Mouse (Mus musculus) c-Kit-positive CD71-positive TER-119-positive erythroid progenitor cells, embryonic 14.5 days (primary cell): Measurements from ENCODE around the gene Sppl3.

Experiments
- DNase-seq: peaks from one replicate; pipeline ENCODE4 v3.0.0-alpha.2; 2013; ENCODE audit warnings: low spot score

Sppl3 gene

GRCm38 (mm10) chr5:115010577-115011216, at the start of gene Sppl3:
Gene Sppl3 (plus strand): TSS chr5:115011137.
- DNase-seq = peak; percentile 91

- no peak for DNase-seq
Measured at GRCm38 (mm10) chr5:114961590-114962360, 49.2 kb upstream of the Sppl3 start.

DNA sequence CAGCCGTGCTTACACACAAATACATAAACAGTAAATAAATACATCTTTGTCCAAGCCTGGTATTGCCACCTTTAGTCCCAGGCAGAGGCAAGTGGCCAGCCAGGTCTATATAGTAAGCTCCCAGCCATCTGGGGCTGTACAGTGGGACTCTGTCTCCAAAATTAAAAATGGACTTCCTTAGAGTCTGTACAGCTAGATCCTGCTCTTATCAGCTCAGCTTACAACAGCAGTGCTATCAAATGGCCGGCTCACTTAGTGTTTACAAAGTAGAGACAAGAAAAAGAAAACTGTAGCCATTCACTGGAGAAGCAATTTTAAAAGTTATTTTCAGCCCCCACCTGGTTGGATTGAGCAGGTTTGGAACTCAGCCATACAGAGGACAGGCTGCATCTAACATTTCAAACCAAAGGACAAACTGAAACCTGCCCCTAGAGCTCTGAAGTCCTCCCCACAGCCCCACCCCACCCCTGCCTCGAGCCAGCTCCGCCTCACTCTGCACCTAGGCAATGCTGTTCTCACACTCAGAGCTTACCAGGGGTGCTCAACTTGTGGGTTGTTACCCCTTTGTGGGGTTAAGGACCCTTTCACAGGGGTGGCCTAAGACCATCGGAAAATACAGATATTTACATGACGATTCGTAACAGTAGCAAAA, 46.5 kb upstream of the Sppl3 start:
- no peak for DNase-seq

DNA sequence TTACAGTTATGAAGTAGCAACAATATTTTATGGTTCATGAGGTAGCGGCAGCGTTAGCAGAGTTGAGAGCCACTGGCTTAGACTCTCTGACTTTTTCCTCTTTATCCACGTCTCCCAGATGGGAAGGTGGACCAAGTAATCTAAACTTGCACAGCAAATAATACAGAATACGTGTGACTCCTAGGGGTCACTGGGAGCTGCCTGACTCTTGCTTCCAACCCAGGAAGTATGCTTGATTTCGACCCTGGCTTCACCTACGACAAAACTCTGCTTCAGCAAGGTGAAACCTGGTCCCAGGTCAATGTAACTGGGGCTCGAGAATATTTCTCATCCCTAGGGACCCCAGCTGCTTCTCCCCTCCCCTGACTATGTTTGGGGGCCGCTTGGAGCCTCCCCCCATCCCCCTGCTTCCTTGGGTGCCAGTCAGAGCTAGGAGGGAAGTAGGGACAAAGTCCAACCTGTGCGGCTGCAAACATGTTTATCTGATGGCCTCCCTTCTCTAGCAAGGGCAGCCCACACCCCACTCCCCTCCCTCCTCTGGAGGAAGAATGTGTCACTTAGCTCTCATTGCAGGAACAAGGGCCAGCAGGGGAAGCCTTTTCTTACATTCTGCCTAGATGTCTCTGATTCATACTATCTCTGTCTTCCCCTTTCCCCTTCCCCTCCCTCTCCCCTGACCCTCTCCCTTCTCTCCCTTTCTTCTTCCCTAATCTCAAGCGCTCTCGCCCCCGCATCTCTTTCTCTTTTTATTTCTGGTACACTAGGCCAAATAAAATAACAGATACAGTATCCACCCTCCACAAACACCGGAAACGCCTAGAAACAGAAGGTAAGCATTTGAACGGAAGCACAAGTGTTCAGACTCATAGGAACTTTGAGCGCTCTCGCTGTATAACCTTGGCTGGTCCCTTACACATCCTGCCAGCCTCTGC, 45.7 kb upstream of the Sppl3 start:
- no peak for DNase-seq

DNA sequence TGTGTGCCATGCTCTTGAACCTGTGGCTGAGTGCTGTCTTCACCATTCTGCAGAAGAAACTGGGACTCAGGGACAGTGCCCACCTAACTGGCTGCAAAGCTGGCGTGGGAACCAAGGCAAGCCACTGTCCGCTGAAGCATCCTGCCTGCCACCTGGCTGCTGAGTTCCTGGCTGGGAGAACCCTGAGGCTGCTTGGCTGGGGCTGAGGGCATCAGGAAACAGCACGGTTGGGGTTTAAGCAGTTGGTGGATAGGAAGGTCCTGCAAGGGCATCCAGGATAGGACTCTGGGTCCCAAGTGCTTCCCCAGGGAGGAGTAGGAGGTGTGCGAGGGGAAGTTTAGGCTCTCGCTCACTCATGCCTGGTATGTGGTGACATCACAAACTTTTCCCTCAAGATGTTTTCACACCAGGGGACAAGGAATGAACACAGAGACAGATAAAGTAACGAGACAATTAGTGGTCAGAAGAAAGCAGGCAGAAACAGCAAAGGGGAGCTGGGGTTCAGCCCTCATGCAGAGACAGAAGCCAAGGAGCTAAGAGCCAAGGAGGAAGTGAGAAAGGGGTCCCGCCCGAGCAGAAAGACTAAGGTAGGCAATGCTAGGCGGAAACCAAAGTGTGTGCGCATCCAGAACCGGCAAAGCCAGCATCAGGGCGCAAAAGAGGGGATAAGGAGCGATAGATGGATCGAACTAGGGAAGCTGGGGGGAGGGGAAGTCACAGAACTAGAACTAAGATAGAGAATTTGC, 43.2 kb upstream of the Sppl3 start:
- DNase-seq = no peak

- DNase-seq = no peak
Measured at GRCm38 (mm10) chr5:114968651-114969050, 42.3 kb upstream of the Sppl3 start.

DNA sequence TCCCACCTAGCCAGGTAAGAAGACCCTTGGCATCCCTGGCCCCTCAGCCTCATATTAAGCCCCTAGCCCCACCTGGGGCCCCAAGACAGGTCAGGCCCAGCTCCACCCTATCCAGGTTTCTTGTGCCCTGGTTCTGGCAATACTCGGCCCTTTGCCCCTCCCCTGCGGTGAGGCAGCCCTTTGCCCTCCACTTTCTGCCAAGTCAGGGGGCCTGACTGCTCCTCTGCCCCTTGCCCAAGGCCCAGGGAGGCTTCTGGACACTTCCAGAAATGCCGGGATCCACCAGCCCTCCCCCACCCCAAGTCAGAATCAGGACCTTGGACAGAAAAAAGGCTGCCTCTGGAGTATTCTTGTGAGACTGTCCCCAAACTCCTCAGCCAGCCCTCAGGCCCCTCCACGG, 41.9 kb upstream of the Sppl3 start:
- DNase-seq = no peak

DNA sequence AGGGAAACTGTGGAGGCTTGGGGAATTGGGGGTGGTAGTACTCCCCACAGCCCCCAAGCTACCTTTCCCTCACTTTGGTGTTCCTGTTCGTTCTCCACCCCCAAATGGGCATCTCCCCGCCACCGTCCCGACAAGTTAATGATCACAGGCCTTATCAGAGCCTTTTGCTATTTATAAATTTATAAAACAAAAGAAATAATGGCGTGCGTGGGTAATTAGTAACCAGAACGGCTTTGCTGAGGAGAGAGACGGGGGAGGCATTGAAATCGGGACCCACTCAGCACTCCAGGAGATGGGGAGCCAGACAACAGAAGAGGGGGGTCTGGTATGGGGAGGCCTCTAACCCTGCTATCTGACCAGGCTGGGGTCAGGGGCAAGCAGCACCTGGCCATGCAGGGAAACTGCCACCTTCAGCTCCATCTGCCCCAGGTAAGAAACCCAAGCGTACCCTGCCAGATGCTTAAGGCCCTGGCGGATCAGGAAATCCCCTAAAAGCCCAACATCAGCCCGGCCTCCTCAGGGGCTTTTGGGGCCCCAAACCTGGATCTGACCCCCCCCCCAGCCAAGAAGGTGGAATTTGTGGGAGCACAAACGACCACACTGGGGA, 41.2 kb upstream of the Sppl3 start:
- no peak for DNase-seq

DNA sequence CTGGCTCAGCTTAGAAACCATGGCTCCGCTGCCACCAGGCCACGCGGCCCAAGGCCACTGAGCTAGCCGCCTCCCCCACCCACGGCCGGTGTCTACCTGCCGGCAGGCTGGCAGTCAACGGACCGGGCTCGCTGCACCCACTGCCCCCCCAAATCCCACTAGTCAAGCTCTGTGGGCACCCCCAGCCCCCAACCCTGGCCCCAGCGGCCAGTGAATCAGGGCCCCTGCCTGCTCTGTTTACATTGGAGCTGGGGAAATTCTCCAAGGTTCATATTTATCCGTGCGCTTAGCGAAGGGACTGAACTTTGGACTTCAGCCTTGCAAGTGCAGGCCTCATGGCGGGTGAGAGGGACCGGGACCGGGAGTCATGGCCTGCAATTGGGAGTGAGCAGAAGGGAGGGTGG, 40.1 kb upstream of the Sppl3 start, which contains the start of gene Hnf1a:
Gene Hnf1a (minus strand): TSS at position 271 of the 404 bp plus-strand sequence.
- no peak for DNase-seq

DNA sequence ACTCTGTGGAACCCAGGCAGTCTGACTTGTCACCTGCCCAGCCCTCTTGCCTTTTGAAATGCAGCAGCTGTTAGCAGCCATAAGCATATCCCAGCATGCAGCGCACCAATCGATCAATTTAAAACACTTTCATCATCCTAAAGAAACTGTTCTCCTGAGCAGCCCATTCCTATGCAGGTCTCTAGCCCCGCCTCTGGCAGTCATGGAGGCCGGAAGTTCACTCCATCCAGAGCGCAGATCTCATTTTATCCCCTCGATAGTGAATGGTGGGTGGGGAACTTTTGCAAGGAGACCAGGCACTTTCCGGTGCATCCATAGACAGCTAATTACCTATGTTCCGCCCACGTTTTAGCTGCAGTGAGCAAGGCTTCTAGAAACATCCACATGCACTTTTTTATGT, 38.7 kb upstream of the Sppl3 start:
- no peak for DNase-seq

DNA sequence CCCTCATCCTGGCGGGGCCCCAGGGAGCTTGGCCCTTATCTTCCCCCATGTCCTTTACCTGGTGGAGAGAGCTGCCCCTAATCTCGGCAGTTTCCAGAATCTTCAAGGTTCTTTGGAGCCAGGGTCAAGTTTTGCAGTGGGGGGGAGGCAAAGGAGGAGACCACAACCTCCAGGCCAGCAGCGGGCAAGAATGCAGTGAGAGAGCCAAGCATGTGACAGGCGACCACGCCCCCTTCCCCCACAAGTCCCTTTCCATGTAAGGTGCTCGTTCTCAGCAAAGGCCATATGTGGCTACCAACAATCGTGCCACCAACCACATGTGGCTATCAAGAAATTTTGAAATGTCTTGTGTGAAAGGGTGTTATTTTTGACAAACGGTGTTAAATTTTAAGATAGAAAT, 37.8 kb upstream of the Sppl3 start:
- no peak for DNase-seq

- DNase-seq = no peak
Measured at GRCm38 (mm10) chr5:114976935-114977334, 34.0 kb upstream of the Sppl3 start.

- DNase-seq = no peak
Measured at GRCm38 (mm10) chr5:114978473-114978872, 32.5 kb upstream of the Sppl3 start.

DNA sequence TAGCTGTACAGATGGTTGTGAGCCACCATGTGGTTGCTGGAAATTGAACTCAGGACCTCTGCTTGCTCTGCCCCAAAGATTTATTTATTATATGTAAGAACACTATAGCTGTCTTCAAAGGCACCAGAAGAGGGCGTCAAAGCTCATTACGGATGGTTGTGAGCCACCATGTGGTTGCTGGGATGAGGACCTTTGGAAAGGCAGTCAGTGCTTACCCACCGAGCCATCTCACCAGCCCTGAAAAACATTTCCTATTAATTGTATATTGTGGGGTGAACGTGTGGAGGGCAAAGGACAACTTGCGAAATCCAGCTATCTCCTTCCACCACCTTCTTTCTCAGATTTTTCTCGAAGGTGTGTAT, 32.1 kb upstream of the Sppl3 start:
- DNase-seq = peak; percentile 62

DNA sequence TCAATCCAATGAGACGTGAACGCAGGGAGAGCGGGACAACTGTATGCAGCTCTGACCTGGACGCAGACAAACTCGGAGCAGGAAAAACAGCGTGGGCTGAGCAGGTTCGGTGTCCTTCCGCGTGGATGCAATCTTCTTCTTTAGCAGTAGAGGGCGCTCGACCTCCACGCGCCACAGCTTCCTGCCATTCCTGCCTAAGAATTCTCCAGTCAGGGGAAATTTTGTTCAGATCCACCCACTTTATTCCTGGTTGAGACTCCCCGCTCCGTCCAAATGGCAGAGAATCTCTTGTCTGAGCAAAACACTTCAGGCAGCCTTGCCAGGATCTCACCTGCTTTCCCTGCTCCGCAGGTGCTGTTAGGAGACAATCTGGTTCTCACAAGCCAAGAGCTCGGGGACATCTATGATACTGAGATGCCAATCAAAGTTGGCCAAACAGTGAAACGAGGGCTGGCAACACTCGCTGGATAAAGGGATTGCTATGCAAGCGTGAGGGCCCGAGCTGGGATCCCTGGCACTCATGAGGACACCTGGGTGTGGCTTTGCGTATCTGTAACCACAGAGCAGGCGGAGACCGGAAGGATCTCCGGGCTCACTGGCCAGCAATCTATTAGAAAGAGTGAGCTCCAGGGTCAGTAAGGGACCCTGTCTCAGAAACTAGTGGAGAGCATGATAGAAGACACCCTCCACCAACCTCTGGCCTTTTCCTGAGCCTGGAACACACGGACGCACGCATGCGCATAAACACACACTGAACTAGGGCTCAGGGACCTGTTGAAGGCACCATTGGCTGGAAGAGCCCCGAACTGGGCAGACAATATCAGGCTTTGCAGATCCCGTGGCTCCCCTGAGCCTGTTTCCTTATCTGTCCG, 31.5 kb upstream of the Sppl3 start:
- DNase-seq = peak; percentile 78

- no peak for DNase-seq
Measured at GRCm38 (mm10) chr5:114980122-114980748, 30.7 kb upstream of the Sppl3 start.

DNA sequence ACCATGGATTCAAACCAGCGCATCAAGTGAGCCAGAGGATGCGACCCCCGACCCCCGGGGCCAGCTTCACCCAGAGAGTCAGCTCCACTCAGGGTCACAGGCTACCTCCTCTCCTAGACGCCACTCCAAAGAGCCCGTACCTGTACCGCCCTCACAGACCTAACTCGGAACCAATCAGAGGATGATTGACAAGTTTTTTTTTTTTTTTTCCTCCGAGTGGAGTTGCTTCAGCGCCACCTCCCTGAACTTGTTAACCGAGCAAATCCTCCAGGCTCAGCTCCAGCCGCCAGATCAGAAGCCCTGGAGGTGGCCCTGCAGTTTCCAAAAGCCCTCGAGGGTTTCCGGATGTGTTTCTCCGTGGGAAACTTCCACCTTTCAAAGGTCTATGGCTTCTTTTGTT, 28.9 kb upstream of the Sppl3 start:
- DNase-seq = no peak

DNA sequence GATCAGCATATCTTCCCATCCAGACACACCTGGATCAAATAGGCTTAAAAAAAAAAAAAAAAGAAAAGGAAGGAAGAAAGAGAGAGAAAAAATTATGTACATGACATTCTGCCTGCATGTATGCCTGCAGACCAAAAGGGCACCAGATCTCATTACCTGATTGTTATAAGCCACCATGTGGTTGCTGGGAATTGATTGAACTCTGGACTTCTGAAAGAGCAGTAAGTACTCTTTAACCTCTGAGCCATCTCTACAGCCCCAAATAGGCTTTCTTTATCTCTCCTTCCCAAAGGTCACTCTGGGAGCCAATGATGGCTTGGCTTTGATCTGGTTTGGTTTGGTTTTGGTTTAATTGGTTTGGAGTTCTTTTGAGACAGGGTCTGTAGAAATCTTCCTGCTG, 25.9 kb upstream of the Sppl3 start:
- DNase-seq = no peak

GRCm38 (mm10) chr5:114996447-114996846, 14.5 kb upstream of the Sppl3 start:
- DNase-seq = no peak

DNA sequence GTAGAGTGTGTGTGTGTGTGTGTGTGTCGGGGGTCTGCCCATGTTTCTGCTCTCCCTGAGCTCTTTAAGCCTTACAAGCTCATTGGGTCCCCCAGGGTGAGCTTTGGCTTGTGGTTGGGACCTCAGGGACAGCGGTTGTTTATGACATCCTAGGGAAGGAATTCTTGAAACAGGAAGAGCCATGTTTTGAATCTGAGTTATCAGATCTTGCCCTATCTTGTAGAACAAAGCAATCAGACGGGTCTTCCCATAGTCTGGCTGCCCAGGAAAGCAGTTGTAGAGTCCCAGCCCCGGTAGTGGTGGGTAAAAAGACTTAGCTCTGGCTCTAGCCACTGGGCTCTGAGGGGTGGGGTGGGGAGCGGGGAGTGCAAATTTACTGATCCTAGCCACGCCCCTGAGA, 13.6 kb upstream of the Sppl3 start:
- no peak for DNase-seq
